Mouse (Mus musculus) left cerebral cortex, postnatal 25 days (tissue): ENCODE results near the gene Pex5. TPM values are rescaled to one million over a fixed set of nuclear protein-coding genes. Genes with fewer than 3 reads are reported as not detected.
A peak's percentile ranks its signal among the peaks of the same experiment; 100 is the strongest.
"Not testable (repeated sequence)": the region's sequence is repeated elsewhere in the genome, so short reads cannot be mapped to it uniquely, and the experiment has no call there.

Experiments used
- DNase-seq, 2 experiments: peaks; one replicate each; pipeline ENCODE4 v3.0.0; 2022; ENCODE audit warnings: low spot score in 2 of 2, mixed read lengths in 1 of 2
- intact Hi-C: fragments of 180-260 bp; cut with DNase I; formaldehyde crosslinking; loops from one replicate; pipeline ENCODE4 v1.15.1; 2025
- total RNA-seq, 2 experiments: library from RNA; stranded (reverse); gene quantifications; 2 replicates each; pipeline ENCODE4 v1.2.3; 2021

The Pex5 gene
- total RNA-seq, 2 experiments from 2014 or later: 64.8 to 73.3 TPM

GRCm38 (mm10) chr6:124430379-124430778 is 15.5 kb upstream of the Pex5 start:
- no peak for DNase-seq
- intact Hi-C loops: no loop called here

GRCm38 (mm10) chr6:124427791-124428576 is 13.1 kb upstream of the Pex5 start:
- intact Hi-C loops: no loop called here
- DNase-seq: no peak

GRCm38 (mm10) chr6:124427289-124427688 is 12.4 kb upstream of the Pex5 start:
- intact Hi-C loops: no loop called here

GRCm38 (mm10) chr6:124426604-124427003 is 11.7 kb upstream of the Pex5 start:
- intact Hi-C loops: no loop called here
- DNase-seq: no peak

More at GRCm38 (mm10) chr6:124427289-124427688, 12.4 kb upstream of the Pex5 start:
- DNase-seq: peak in 1 of 2 experiments; percentile 87

GRCm38 (mm10) chr6:124425523-124425922 is 10.7 kb upstream of the Pex5 start:
- intact Hi-C loops: no loop called here
- DNase-seq: no peak

- DNase-seq, intact Hi-C loops: not testable (repeated sequence)
Observed at GRCm38 (mm10) chr6:124425042-124425441, 10.2 kb upstream of the Pex5 start.

GRCm38 (mm10) chr6:124424068-124424498 is 9.2 kb upstream of the Pex5 start:
- DNase-seq: no peak
- intact Hi-C loops: no loop called here

GRCm38 (mm10) chr6:124418686-124419085 is 3.8 kb upstream of the Pex5 start:
- DNase-seq: no peak
- intact Hi-C loops: no loop called here

- peak; percentile 86 to 93 for DNase-seq
- intact Hi-C loops: loop anchor here (1.0 kb wide), 1 partner anchor 49 kb away; the partner anchor contains the start of gene Clstn3
Observed at GRCm38 (mm10) chr6:124415347-124416088, 651 bp upstream of the Pex5 start.

GRCm38 (mm10) chr6:124414150-124414926 is 529 bp downstream of the Pex5 start:
- intact Hi-C loops: no loop called here
- peak; percentile 46 to 53 for DNase-seq

GRCm38 (mm10) chr6:124413770-124414149 is 1.1 kb downstream of the Pex5 start:
- no peak for DNase-seq
- intact Hi-C loops: no loop called here

- DNase-seq: no peak
- intact Hi-C loops: no loop called here
Observed at GRCm38 (mm10) chr6:124408355-124408754, 6.5 kb downstream of the Pex5 start.

- intact Hi-C loops: no loop called here
- no peak for DNase-seq
Observed at GRCm38 (mm10) chr6:124407180-124407579, 7.7 kb downstream of the Pex5 start.

- intact Hi-C loops: no loop called here
- DNase-seq: no peak
Observed at GRCm38 (mm10) chr6:124406326-124406725, 8.5 kb downstream of the Pex5 start.

GRCm38 (mm10) chr6:124399738-124400137 is 15.1 kb downstream of the Pex5 start:
- intact Hi-C loops: loop anchor here (10.0 kb wide), 1 partner anchor 1525 kb away; the partner anchor contains the start of gene Necap1
- no peak for DNase-seq

- not testable (repeated sequence) for DNase-seq
- intact Hi-C loops: loop anchor here (10.0 kb wide), 1 partner anchor 1520 kb away; the partner anchor contains the start of gene Necap1
Observed at GRCm38 (mm10) chr6:124394991-124395390, 19.9 kb downstream of the Pex5 start.

GRCm38 (mm10) chr6:124380142-124380541 is 34.7 kb downstream of the Pex5 start:
- no peak for DNase-seq
- intact Hi-C loops: no loop called here

- peak; percentile 67 to 78 for DNase-seq
- intact Hi-C loops: loop anchor here (1.0 to 10.0 kb wide), 3 partner anchors 117 to 1485 kb away; no protein-coding TSS in a partner anchor
Observed at GRCm38 (mm10) chr6:124379331-124379730, 35.5 kb downstream of the Pex5 start.

GRCm38 (mm10) chr6:124377494-124378255 is 37.2 kb downstream of the Pex5 start:
- DNase-seq: no peak
- intact Hi-C loops: loop anchor here (10.0 kb wide), 1 partner anchor 1483 kb away; no protein-coding TSS in a partner anchor
